Mouse (Mus musculus): Measurements from ENCODE around the gene Vps37d.
"Not testable (repeated sequence)": the region's sequence is repeated elsewhere in the genome, so short reads cannot be mapped to it uniquely, and the experiment has no call there.

Gene Vps37d

GRCm38 (mm10) chr5:135075655-135076054 is 2.4 kb downstream of the Vps37d start:
- no peak for DNase-seq (ENCODE audit: extremely low spot score, low spot score)

- DNase-seq (ENCODE audit: extremely low spot score, low spot score), result no peak
Measured at GRCm38 (mm10) chr5:135073349-135074150, 4.5 kb downstream of the Vps37d start.

- DNase-seq (ENCODE audit: extremely low spot score, low spot score), result no peak
Measured at GRCm38 (mm10) chr5:135072720-135073119, 5.3 kb downstream of the Vps37d start.

GRCm38 (mm10) chr5:135072061-135072460 is 6.0 kb downstream of the Vps37d start:
- no peak for DNase-seq (ENCODE audit: extremely low spot score, low spot score)

- no peak for DNase-seq (ENCODE audit: extremely low spot score, low spot score)
Measured at GRCm38 (mm10) chr5:135070448-135070847, 7.6 kb downstream of the Vps37d start.

GRCm38 (mm10) chr5:135066008-135066407 is 12.1 kb downstream of the Vps37d start:
- DNase-seq (ENCODE audit: extremely low spot score, low spot score), result no peak

- DNase-seq (ENCODE audit: extremely low spot score, low spot score), result not testable (repeated sequence)
Measured at GRCm38 (mm10) chr5:135064909-135065446, 13.1 kb downstream of the Vps37d start, which contains the start of gene Bud23. Bud23 (minus strand) TSS chr5:135064959.

GRCm38 (mm10) chr5:135064382-135064766 is 13.7 kb downstream of the Vps37d start:
- DNase-seq (ENCODE audit: extremely low spot score, low spot score), result no peak

GRCm38 (mm10) chr5:135063629-135064381 is 14.3 kb downstream of the Vps37d start, which contains the start of gene Dnajc30:
Dnajc30 (plus strand) TSS chr5:135064202.
- DNase-seq (ENCODE audit: extremely low spot score, low spot score), result peak; percentile 98

GRCm38 (mm10) chr5:135053356-135053755 is 24.7 kb downstream of the Vps37d start:
- no peak for DNase-seq (ENCODE audit: extremely low spot score, low spot score)

- DNase-seq (ENCODE audit: extremely low spot score, low spot score), result not testable (repeated sequence)
Measured at GRCm38 (mm10) chr5:135049268-135049667, 28.8 kb downstream of the Vps37d start.

GRCm38 (mm10) chr5:135048539-135048938 is 29.5 kb downstream of the Vps37d start:
- no peak for DNase-seq (ENCODE audit: extremely low spot score, low spot score)

- no peak for DNase-seq (ENCODE audit: extremely low spot score, low spot score)
Measured at GRCm38 (mm10) chr5:135044575-135044974, 33.5 kb downstream of the Vps37d start.

- no peak for DNase-seq (ENCODE audit: extremely low spot score, low spot score)
Measured at GRCm38 (mm10) chr5:135042105-135042788, 35.8 kb downstream of the Vps37d start.

- DNase-seq (ENCODE audit: extremely low spot score, low spot score), result no peak
Measured at GRCm38 (mm10) chr5:135040777-135041176, 37.3 kb downstream of the Vps37d start.

- DNase-seq (ENCODE audit: extremely low spot score, low spot score), result no peak
Measured at GRCm38 (mm10) chr5:135040059-135040458, 38.0 kb downstream of the Vps37d start.

GRCm38 (mm10) chr5:135039541-135039940 is 38.5 kb downstream of the Vps37d start:
- no peak for DNase-seq (ENCODE audit: extremely low spot score, low spot score)

- no peak for DNase-seq (ENCODE audit: extremely low spot score, low spot score)
Measured at GRCm38 (mm10) chr5:135037946-135038345, 40.1 kb downstream of the Vps37d start.

GRCm38 (mm10) chr5:135035608-135036359 is 42.3 kb downstream of the Vps37d start:
- no peak for DNase-seq (ENCODE audit: extremely low spot score, low spot score)

- no peak for DNase-seq (ENCODE audit: extremely low spot score, low spot score)
Measured at GRCm38 (mm10) chr5:135034593-135034992, 43.5 kb downstream of the Vps37d start.

GRCm38 (mm10) chr5:135032581-135032980 is 45.5 kb downstream of the Vps37d start:
- no peak for DNase-seq (ENCODE audit: extremely low spot score, low spot score)
